Mouse (Mus musculus): ENCODE results near the gene Hexim1.

DNA sequence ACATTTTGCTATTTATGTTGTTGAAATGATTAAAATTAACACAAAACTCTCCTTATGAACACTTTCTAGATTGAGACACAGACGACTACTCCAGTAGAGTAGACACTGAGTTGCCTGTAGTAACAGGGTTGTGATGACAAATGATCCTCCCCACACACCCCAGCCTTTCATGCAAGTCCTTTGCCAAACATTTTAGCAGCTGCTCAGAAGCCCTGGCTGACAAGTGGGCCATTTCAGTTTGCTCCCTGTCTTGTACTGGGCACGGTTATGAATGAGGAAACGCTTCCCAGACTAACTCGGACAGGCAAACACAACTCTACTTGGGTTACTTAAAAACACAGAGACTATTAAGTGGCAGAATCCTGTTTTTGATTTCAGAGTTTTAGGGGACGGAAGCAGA is 4.3 kb downstream of the Hexim1 start:
- TF ChIP-seq CTCF (IDR thresholded peaks at IDR 0.05; ENCODE audit: extremely low read depth, insufficient read depth, insufficient read length, insufficient replicate concordance) (no peak), POLR2A (IDR thresholded peaks at IDR 0.05; ENCODE audit: low read depth, low read length) (no peak)
